Mouse (Mus musculus) frontal cortex, adult 2 months (tissue): ENCODE results near the gene Zfp831. TPM values are rescaled to one million over a fixed set of nuclear protein-coding genes. Genes with fewer than 3 reads are reported as not detected.

Experiments used
- DNase-seq, 2 experiments: peaks; one replicate each; pipeline ENCODE4 v3.0.0; 2022; ENCODE audit warnings: low spot score in 1 of 2; ENCODE audit errors: extremely low spot score in 1 of 2
- polyA plus RNA-seq: library from polyadenylated mRNA; depleted of rRNA; stranded (reverse); fragments of >200 nt; gene quantifications from 2 replicates; pipeline ENCODE4 v1.2.3, GENCODE M21; 2012; rRNA removed

Zfp831 gene
- polyA plus RNA-seq, 1 experiment: 7.0 TPM

GRCm38 (mm10) chr2:174715938-174716337 is 72.6 kb downstream of the Zfp831 start:
- no peak for DNase-seq

- DNase-seq: no peak
Observed at GRCm38 (mm10) chr2:174717857-174718256, 74.5 kb downstream of the Zfp831 start.

- no peak for DNase-seq
Observed at GRCm38 (mm10) chr2:174727114-174727823, 83.9 kb downstream of the Zfp831 start.

GRCm38 (mm10) chr2:174731939-174732338 is 88.6 kb downstream of the Zfp831 start:
- no peak for DNase-seq

DNA sequence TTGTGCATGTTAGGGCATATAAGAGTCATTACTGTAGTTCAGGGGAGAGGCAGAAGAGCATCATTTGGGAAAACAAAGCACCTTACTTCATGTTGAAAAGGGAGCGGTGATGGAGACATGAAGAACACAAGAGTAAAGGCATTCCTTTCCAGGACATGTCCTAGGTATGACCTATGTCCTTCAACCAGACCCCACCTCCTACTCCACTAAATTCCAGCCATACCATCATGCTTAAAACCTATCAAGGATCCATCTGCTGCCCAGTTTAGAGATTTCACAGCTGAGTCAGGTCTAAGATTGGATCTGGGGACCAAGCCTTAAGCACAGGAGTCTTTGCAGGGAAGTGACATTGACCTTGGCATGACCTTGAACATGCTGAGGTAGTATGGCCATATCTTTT is 91.9 kb downstream of the Zfp831 start:
- DNase-seq: no peak

GRCm38 (mm10) chr2:174747182-174747581 is 103.8 kb downstream of the Zfp831 start:
- no peak for DNase-seq

GRCm38 (mm10) chr2:174748381-174748780 is 105.0 kb downstream of the Zfp831 start:
- DNase-seq: no peak

- DNase-seq: no peak
Observed at GRCm38 (mm10) chr2:174753197-174753596, 109.9 kb downstream of the Zfp831 start.

GRCm38 (mm10) chr2:174754231-174754630 is 110.9 kb downstream of the Zfp831 start:
- no peak for DNase-seq

DNA sequence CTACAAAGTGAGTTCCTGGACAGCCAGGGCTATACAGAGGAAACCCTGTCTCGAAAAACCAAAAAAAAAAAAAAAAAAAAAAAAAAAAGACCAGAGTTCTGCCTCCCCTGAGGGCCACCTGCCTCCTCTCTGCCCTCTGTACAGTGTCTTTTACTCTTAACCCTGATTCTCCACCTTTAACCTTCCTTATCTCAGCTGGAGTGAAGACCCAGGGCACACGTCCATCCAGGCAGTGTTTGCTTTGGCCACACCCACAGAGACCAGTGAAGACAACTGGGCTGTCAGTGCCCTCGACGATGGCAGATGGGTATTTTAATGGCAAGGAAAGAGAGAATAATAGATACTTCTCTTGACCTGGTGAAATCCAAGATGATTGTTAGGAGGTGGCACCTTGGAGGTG is 115.9 kb downstream of the Zfp831 start:
- DNase-seq: no peak

Other genes with a start within 250 kb of the Zfp831 start
- gene Nelfcd, start 227.7 kb upstream of the Zfp831 start, polyA plus RNA-seq: 75.5 and 77.1 TPM in 2 replicates
- gene Ctsz, start 204.5 kb upstream of the Zfp831 start, polyA plus RNA-seq: 71.3 and 75.2 TPM in 2 replicates
- gene Tubb1, start 192.8 kb upstream of the Zfp831 start, polyA plus RNA-seq: 0.25 TPM in 1 of 2 replicates, not detected in the other
- 547 and 598 TPM in 2 replicates for gene Atp5e, start 179.4 kb upstream of the Zfp831 start, polyA plus RNA-seq
- 85.6 and 95.5 TPM in 2 replicates for gene Prelid3b, start 170.5 kb upstream of the Zfp831 start, polyA plus RNA-seq
- 5.5 and 6.7 TPM in 2 replicates for gene Edn3, start 117.1 kb downstream of the Zfp831 start, polyA plus RNA-seq